Mouse (Mus musculus) G1E (cell line): ENCODE results near the gene Hoxb1.

ENCODE experiments used
- CTCF ChIP-seq: IDR thresholded peaks from 2 replicates; pipeline ENCODE4 v1.5.1; 2012; ENCODE audit warnings: low read depth, low read length, inconsistent platforms, mixed read lengths
- TAL1 ChIP-seq: conservative IDR thresholded peaks from 2 replicates; pipeline ENCODE4 v1.6.1; 2012; ENCODE audit warnings: low read depth, low read length, inconsistent platforms, mixed read lengths

DNA sequence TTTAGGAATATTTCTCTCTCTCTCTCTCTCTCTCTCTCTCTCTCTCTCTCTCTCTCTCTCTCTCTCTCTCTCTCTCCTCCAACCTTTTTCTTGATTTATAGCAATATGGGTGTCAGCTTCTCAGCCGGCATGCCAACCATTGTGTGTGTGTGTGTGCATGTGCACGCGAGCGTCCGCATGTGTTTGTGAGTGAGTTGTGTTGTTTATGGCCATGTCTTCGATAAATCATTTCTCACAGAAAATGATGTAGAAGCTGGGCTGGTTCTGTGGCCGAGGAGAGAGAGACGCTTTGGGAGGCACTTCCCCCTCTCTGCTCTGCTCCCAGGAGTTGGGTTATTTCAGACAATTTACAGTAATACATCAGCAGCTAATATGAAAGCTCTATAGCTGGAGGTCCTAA is 36.9 kb upstream of the Hoxb1 start:
- TF ChIP-seq TAL1, result no peak
- TF ChIP-seq CTCF, result no peak
